Comparison of ENCODE assay signal across 8 mouse cellular contexts in the genomic region with DNA sequence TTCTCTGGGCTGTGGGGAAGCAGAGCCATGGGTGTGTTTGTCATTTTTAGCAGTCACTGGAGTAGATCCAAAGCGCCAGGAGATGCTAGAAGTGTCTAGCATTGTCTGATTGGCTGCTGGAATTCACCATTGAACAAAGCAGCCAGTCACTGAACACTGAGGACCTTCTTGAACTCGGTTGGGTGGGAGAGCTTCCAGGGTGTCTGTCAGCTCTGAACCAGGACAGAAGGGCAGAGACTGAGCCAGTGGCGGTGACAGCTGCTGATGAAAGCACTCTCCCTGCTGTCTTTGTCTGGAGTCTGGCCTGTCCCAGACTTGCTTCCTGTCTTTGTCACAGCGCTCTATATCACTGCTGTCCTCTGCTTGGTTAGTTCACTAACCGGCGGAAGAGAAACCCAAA. TPM values are rescaled to one million over a fixed set of nuclear protein-coding genes. Genes with fewer than 3 reads are reported as not detected.
DNase-seq lines count a peak whose midpoint lies in the region; ATAC-seq lines count a peak whose summit lies in the region.

No protein-coding gene starts in this region.

- no peaks in the 10 kb centered on the region for H3K36me3 ChIP-seq in hindbrain, embryonic 16.5 days (ENCODE audit: control insufficient read depth, insufficient read depth, low read length)
- H3K36me3 ChIP-seq in limb, embryonic 13.5 days, result no peaks in the 10 kb centered on the region; the same call in 1 of the 2 replicates
- H3K36me3 ChIP-seq in neural tube, embryonic 11.5 days (ENCODE audit: control insufficient read depth, insufficient read depth, low read length), result no peaks in the 10 kb centered on the region

- H3K27ac ChIP-seq in hindbrain, embryonic 16.5 days (ENCODE audit: low read depth, low read length), result peak overlapping the region; percentile 77
- H3K27ac ChIP-seq in limb, embryonic 13.5 days, result peak overlapping the region; percentile 3; the same call in 1 of the 2 replicates
- H3K27ac ChIP-seq in neural tube, embryonic 11.5 days (ENCODE audit: low read depth, low read length), result peak overlapping the region; percentile 88

- no peaks in the 10 kb centered on the region for H3K9me3 ChIP-seq in hindbrain, embryonic 16.5 days (ENCODE audit: control insufficient read depth, low read length)
- H3K9me3 ChIP-seq in limb, embryonic 13.5 days, result no peaks in the 10 kb centered on the region
- H3K9me3 ChIP-seq in neural tube, embryonic 11.5 days (ENCODE audit: control insufficient read depth, low read length), result no peaks in the 10 kb centered on the region

- 0 out of 2 replicates have a peak overlapping the region, but pooled peaks have one; percentile 25 for H3K9ac ChIP-seq in hindbrain, embryonic 16.5 days (ENCODE audit: low read depth, low read length)
- no peak overlapping the region for H3K9ac ChIP-seq in limb, embryonic 13.5 days
- peak overlapping the region; percentile 32; the same call in 1 of the 2 replicates for H3K9ac ChIP-seq in neural tube, embryonic 11.5 days (ENCODE audit: low read length)

- DNase-seq in right cerebral cortex, adult 2 months (ENCODE audit: low spot score in 2 of 2), result peak; percentile 34
- DNase-seq in right cerebral cortex, postnatal 25 days, result no peak
- peak; percentile 48 to 70 for DNase-seq in frontal cortex, postnatal 10 days (ENCODE audit: low spot score in 2 of 2)
- DNase-seq in neural tube, embryonic 11.5 days (ENCODE audit: low spot score), result peak; percentile 64
- DNase-seq in thymus, postnatal 0 days (ENCODE audit: low spot score), result no peak
- DNase-seq in gastrocnemius, postnatal 36 days, result no peak

- 11% methylated on average over 6 of the region's 6 CpGs for WGBS in hindbrain, embryonic 16.5 days
- 55% methylated on average over 6 of the region's 6 CpGs for WGBS in limb, embryonic 13.5 days
- 27% methylated on average over 6 of the region's 6 CpGs for WGBS in neural tube, embryonic 11.5 days

- intact Hi-C loops in gastrocnemius, postnatal 36 days (cut with DNase I), result no loop called here

- H3K4me2 ChIP-seq in hindbrain, embryonic 16.5 days (ENCODE audit: low read length), result no peak overlapping the region
- H3K4me2 ChIP-seq in limb, embryonic 13.5 days (replicated peaks), result no peak overlapping the region
- H3K4me2 ChIP-seq in neural tube, embryonic 11.5 days (ENCODE audit: low read depth), result no peak overlapping the region

- H3K27me3 ChIP-seq in hindbrain, embryonic 16.5 days (replicated peaks; ENCODE audit: control insufficient read depth, insufficient read depth, low read length), result no peaks in the 10 kb centered on the region
- no peaks in the 10 kb centered on the region for H3K27me3 ChIP-seq in limb, embryonic 13.5 days
- no peaks in the 10 kb centered on the region for H3K27me3 ChIP-seq in neural tube, embryonic 11.5 days (ENCODE audit: control insufficient read depth, insufficient read depth, low read length)

- peaks cover 16% of the 10 kb centered on the region; the same call in 1 of the 2 replicates for H3K4me1 ChIP-seq in hindbrain, embryonic 16.5 days (ENCODE audit: control insufficient read depth, insufficient read depth, low read depth, low read length)
- peaks cover 12% of the 10 kb centered on the region for H3K4me1 ChIP-seq in limb, embryonic 13.5 days
- H3K4me1 ChIP-seq in neural tube, embryonic 11.5 days (ENCODE audit: control insufficient read depth, insufficient read depth, low read length), result peaks cover 5% of the 10 kb centered on the region; the same call in 1 of the 2 replicates

- no peak overlapping the region for H3K4me3 ChIP-seq in hindbrain, embryonic 16.5 days (ENCODE audit: low read length)
- H3K4me3 ChIP-seq in limb, embryonic 13.5 days, result no peak overlapping the region
- no peak overlapping the region for H3K4me3 ChIP-seq in neural tube, embryonic 11.5 days (ENCODE audit: low read depth, low read length)

- peak; percentile 90 for ATAC-seq in hindbrain, embryonic 16.5 days
- ATAC-seq in limb, embryonic 13.5 days (ENCODE audit: low FRiP score, low read depth), result no peak
- ATAC-seq in neural tube, embryonic 11.5 days (ENCODE audit: insufficient read depth, low FRiP score, low TSS enrichment), result peak; percentile 87

RNA-seq across cellular contexts. Expression of a gene that starts 6.5 kb away (rescaled TPM):
- polyA plus RNA-seq in hindbrain, embryonic 16.5 days (2015; fragmentation: Nextera tagmentation; extraction: Ambion mirVana), result 13.3 and 14.2 TPM in 2 replicates
- polyA plus RNA-seq in limb, embryonic 13.5 days (2015; fragmentation: Nextera tagmentation; extraction: Ambion mirVana), result 16.2 and 16.3 TPM in 2 replicates
- polyA plus RNA-seq in neural tube, embryonic 11.5 days (2014; fragmentation: Nextera tagmentation; extraction: Ambion mirVana), result 21.7 and 23.0 TPM in 2 replicates
- 11.0 and 11.9 TPM in 2 replicates for polyA plus RNA-seq in thymus, postnatal 0 days (2015; fragmentation: Nextera tagmentation; extraction: Ambion mirVana)
- 1 to 10 TPM; 6.0 to 6.4 TPM for total RNA-seq in gastrocnemius, postnatal 36 days (2021)

RNA-seq across cellular contexts. Expression of a gene that starts 6.6 kb away (rescaled TPM):
- polyA plus RNA-seq in hindbrain, embryonic 16.5 days (2015; fragmentation: Nextera tagmentation; extraction: Ambion mirVana), result 9.1 and 9.9 TPM in 2 replicates
- 12.1 and 13.2 TPM in 2 replicates for polyA plus RNA-seq in limb, embryonic 13.5 days (2015; fragmentation: Nextera tagmentation; extraction: Ambion mirVana)
- 16.5 and 17.3 TPM in 2 replicates for polyA plus RNA-seq in neural tube, embryonic 11.5 days (2014; fragmentation: Nextera tagmentation; extraction: Ambion mirVana)
- polyA plus RNA-seq in thymus, postnatal 0 days (2015; fragmentation: Nextera tagmentation; extraction: Ambion mirVana), result 16.7 and 21.2 TPM in 2 replicates
- 1 to 10 TPM; 1.9 to 2.7 TPM for total RNA-seq in gastrocnemius, postnatal 36 days (2021)

RNA-seq across cellular contexts. Expression of a gene that starts 28.5 kb away (rescaled TPM):
- 48.7 and 51.1 TPM in 2 replicates for polyA plus RNA-seq in hindbrain, embryonic 16.5 days (2015; fragmentation: Nextera tagmentation; extraction: Ambion mirVana)
- polyA plus RNA-seq in limb, embryonic 13.5 days (2015; fragmentation: Nextera tagmentation; extraction: Ambion mirVana), result 43.7 and 49.6 TPM in 2 replicates
- 431 and 462 TPM in 2 replicates for polyA plus RNA-seq in neural tube, embryonic 11.5 days (2014; fragmentation: Nextera tagmentation; extraction: Ambion mirVana)
- 86.3 and 118 TPM in 2 replicates for polyA plus RNA-seq in thymus, postnatal 0 days (2015; fragmentation: Nextera tagmentation; extraction: Ambion mirVana)
- total RNA-seq in gastrocnemius, postnatal 36 days (2021), result 100 to 1,000 TPM; 121 to 128 TPM

Comparison
In these comparisons a context has a peak if more than half of its experiments do, and no peak if none do; other contexts are left out.
1. DNase-seq: peak in right cerebral cortex, adult 2 months (2 of 2), frontal cortex, postnatal 10 days (2 of 2) and neural tube, embryonic 11.5 days (single experiment); none in right cerebral cortex, postnatal 25 days (single experiment), thymus, postnatal 0 days (single experiment) and gastrocnemius, postnatal 36 days (0 of 2).
2. H3K27ac ChIP-seq: peak in every context shown above with its lines; median percentile 88 in neural tube, embryonic 11.5 days; 77 in hindbrain, embryonic 16.5 days; 3 in limb, embryonic 13.5 days.